ENCODE assay signal across 25 mouse cellular contexts in the genomic region with DNA sequence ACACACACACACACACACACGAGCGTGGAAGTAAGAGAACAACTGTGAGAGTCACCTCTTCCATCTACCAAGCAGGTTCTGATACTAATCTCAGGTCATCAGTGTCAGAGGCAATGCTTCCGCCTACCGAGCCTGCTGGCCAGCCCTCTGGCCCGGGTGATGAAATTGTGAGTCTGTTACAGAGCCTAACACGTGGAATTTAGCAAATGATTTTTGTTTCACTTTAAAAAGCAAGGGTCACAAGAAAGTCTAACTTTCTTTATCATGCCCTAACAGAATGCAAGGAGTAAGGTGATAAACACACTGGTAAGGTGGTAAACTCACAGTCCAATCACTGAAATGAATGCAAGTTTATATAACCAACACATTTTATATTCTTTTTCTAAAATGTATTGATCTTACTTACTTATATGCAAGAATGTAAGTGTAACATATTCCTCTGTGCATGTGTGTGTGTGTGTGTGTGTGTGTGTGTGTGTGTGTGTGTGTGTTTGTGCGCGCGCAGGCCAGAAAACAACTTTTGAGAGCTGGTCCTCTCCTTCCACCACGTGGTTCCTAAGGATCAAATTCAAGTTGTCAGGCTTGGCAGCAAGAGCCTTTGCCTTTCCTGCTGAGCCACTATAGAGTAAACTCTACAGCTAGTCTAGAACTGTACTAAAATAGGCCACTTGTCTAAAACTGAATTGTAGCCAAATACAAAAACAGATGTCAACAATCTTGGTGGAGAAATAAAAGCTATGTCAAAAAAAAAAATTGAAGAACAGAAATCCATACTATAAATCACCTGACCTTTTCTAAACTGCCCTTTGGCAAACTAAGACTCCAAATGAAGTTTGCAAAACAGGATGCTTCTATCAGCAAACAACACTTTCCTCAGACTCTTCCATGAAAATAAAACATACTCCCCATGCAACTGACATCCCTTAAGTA. TPM values are rescaled to one million over a fixed set of nuclear protein-coding genes. Genes with fewer than 3 reads are reported as not detected.
DNase-seq lines count a peak whose midpoint lies in the region; ATAC-seq and TF ChIP-seq lines count a peak whose summit lies in the region.
"Had no signal": no experiment of that assay in that cellular context is flagged by ENCODE, and none has a peak within 500 bp of the region (broad histone marks: within the 10 kb centered on the region; RNA-seq: fewer than 3 reads in every experiment).

No protein-coding gene starts in this region.

- peak; percentile 52 for ATAC-seq in G1E (ENCODE audit: extremely low read depth, insufficient number of reproducible peaks, low FRiP score, poor library complexity, severe bottlenecking)
- ATAC-seq in cerebellum, adult (ENCODE audit: insufficient number of reproducible peaks, low FRiP score, low TSS enrichment): no peak
- ATAC-seq: forebrain, embryonic 14.5 days; intestine, embryonic 15.5 days; midbrain, embryonic 16.5 days; Patski had no signal

- no peaks in the 10 kb centered on the region for H3K9me3 ChIP-seq in G1E (replicated peaks)
- H3K9me3 ChIP-seq: embryonic facial prominence, embryonic 13.5 days; hindbrain, embryonic 15.5 days; intestine, embryonic 15.5 days; limb, embryonic 12.5 days; liver, embryonic 15.5 days; megakaryocyte, embryonic 14.5 days; neural tube, embryonic 15.5 days; stomach, embryonic 15.5 days had no signal

- H3K4me1 ChIP-seq in G1E (ENCODE audit: insufficient read depth, low read depth, low read length): peaks cover 54% of the 10 kb centered on the region
- H3K4me1 ChIP-seq: intestine, embryonic 15.5 days had no signal

- peaks cover 63% of the 10 kb centered on the region for H3K36me3 ChIP-seq in G1E (replicated peaks)
- H3K36me3 ChIP-seq: hindbrain, embryonic 15.5 days had no signal

- no peaks in the 10 kb centered on the region for H3K27me3 ChIP-seq in G1E (ENCODE audit: insufficient read depth, low read length)
- H3K27me3 ChIP-seq: embryonic facial prominence, embryonic 13.5 days; hindbrain, embryonic 15.5 days; intestine, embryonic 15.5 days; limb, embryonic 12.5 days; liver, embryonic 15.5 days; megakaryocyte, embryonic 14.5 days; neural tube, embryonic 15.5 days; Patski; stomach, embryonic 15.5 days had no signal

- no peak overlapping the region; the same call in 1 of the 2 replicates for H3K4me3 ChIP-seq in G1E (ENCODE audit: low read depth, low read length)
- H3K4me3 ChIP-seq: embryonic facial prominence, embryonic 13.5 days; hindbrain, embryonic 15.5 days; intestine, embryonic 15.5 days; limb, embryonic 12.5 days; liver, embryonic 15.5 days; megakaryocyte, embryonic 14.5 days; neural tube, embryonic 15.5 days; stomach, embryonic 15.5 days had no signal

- no peak for TF ChIP-seq CTCF in G1E (IDR thresholded peaks at IDR 0.05; ENCODE audit: low read depth, low read length)

- peak; percentile 47 for DNase-seq in kidney, postnatal 10 days
- DNase-seq in kidney, postnatal 25 days: no peak
- no peak for DNase-seq in G1E (ENCODE audit: low spot score)
- DNase-seq in c-Kit-positive CD71-positive TER-119-positive erythroid progenitor cells, embryonic 14.5 days (ENCODE audit: low spot score): peak; percentile 45
- DNase-seq in lung, postnatal 4 days: peak; percentile 30 to 39
- no peak for DNase-seq in left cerebral cortex, adult 18-20 months (ENCODE audit: low spot score in 2 of 2)
- DNase-seq: adrenal gland, postnatal 14 days; B cell, adult 2 months; cerebellum, adult 11-12 months; cerebellum, postnatal 14 days; heart, postnatal 4 days; right cerebral cortex, postnatal 25 days; thymus, adult 2 months had no signal

RNA-seq across cellular contexts. Expression of a gene that starts 3.9 kb away (rescaled TPM):
- total RNA-seq in G1E (2014; fragmentation: Nextera tagmentation) (259 and 329 TPM in 2 replicates), G1E (2017) (278 and 280 TPM in 2 replicates)
- polyA plus RNA-seq in G1E (2012): 226 and 248 TPM in 2 replicates
- total RNA-seq in left cerebral cortex, adult 18-20 months (2021): 100 to 1,000 TPM in 1 of 2 experiments, 10 to 100 TPM in 1; 97.6 to 103 TPM

RNA-seq across cellular contexts. Expression of a gene that starts 18.6 kb away (rescaled TPM):
- total RNA-seq in G1E (2014; fragmentation: Nextera tagmentation): 115 and 118 TPM in 2 replicates
- total RNA-seq in G1E (2017): 154 and 155 TPM in 2 replicates
- polyA plus RNA-seq in G1E (2012): 42.1 and 58.6 TPM in 2 replicates
- 10 to 100 TPM; 33.8 to 34.2 TPM for total RNA-seq in left cerebral cortex, adult 18-20 months (2021)

RNA-seq across cellular contexts. Expression of a gene that starts 18.7 kb away (rescaled TPM):
- 90.9 and 98.0 TPM in 2 replicates for total RNA-seq in G1E (2014; fragmentation: Nextera tagmentation)
- total RNA-seq in G1E (2017): 39.2 and 44.0 TPM in 2 replicates
- 94.6 and 96.1 TPM in 2 replicates for polyA plus RNA-seq in G1E (2012)
- total RNA-seq in left cerebral cortex, adult 18-20 months (2021): 1 to 10 TPM; 8.6 to 9.4 TPM

Comparison
In these comparisons a context has a peak if more than half of its experiments do, and no peak if none do; other contexts are left out.
1. DNase-seq: peak in kidney, postnatal 10 days (single experiment), c-Kit-positive CD71-positive TER-119-positive erythroid progenitor cells, embryonic 14.5 days (single experiment) and lung, postnatal 4 days (2 of 2); none in kidney, postnatal 25 days (0 of 2), G1E (single experiment) and left cerebral cortex, adult 18-20 months (0 of 2).